In the genomic region with DNA sequence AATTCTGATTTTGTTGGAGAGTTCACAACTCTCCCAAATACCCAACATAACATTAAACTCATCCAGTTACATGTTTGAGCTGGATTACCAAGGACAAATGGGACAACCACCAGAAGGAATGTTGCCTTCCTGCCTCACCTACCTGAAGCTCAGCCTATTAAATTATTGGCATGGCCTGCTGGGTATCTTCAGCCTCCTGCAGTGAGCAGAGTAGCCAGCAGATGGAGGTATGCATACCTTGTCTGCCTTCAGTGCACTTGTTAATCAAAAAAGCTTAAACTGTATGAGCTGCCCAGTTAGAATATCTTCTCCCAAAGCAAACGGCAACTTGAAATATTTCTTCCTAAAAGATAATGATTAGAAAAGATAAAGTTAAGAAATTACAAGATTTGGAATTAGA, we compare ENCODE assay signal across 9 mouse cellular contexts. TPM values are rescaled to one million over a fixed set of nuclear protein-coding genes. Genes with fewer than 3 reads are reported as not detected.
DNase-seq lines count a peak whose midpoint lies in the region; ATAC-seq and TF ChIP-seq lines count a peak whose summit lies in the region.
"Had no signal": no experiment of that assay in that cellular context is flagged by ENCODE, and none has a peak within 500 bp of the region (broad histone marks: within the 10 kb centered on the region; RNA-seq: fewer than 3 reads in every experiment).

No protein-coding gene starts in this region.

- no peak overlapping the region for H3K4me3 ChIP-seq in hindbrain, postnatal 0 days (ENCODE audit: low read length)
- H3K4me3 ChIP-seq in hindbrain, embryonic 11.5 days (ENCODE audit: low read depth, low read length): no peak overlapping the region
- H3K4me3 ChIP-seq: neural tube, embryonic 12.5 days had no signal

- H3K4me1 ChIP-seq in hindbrain, postnatal 0 days (ENCODE audit: insufficient read depth, low read length): no peaks in the 10 kb centered on the region
- H3K4me1 ChIP-seq in hindbrain, embryonic 11.5 days (replicated peaks; ENCODE audit: control insufficient read depth, insufficient read depth, low read length): no peaks in the 10 kb centered on the region
- H3K4me1 ChIP-seq: neural tube, embryonic 12.5 days had no signal

- WGBS in hindbrain, postnatal 0 days: 85% methylated on average over 1 of the region's 1 CpGs
- 95% methylated on average over 1 of the region's 1 CpGs for WGBS in hindbrain, embryonic 11.5 days

- no peak overlapping the region for H3K9ac ChIP-seq in hindbrain, postnatal 0 days (replicated peaks; ENCODE audit: low read length)
- H3K9ac ChIP-seq in hindbrain, embryonic 11.5 days (ENCODE audit: low read depth, low read length): no peak overlapping the region
- H3K9ac ChIP-seq: neural tube, embryonic 12.5 days had no signal

- DNase-seq in hindbrain, postnatal 0 days (ENCODE audit: low spot score): no peak
- DNase-seq in hindbrain, embryonic 11.5 days (ENCODE audit: low spot score): no peak
- peak; percentile 46 for DNase-seq in brain, adult 2 months (ENCODE audit: low read depth, low spot score)
- DNase-seq in lung, adult 18-20 months: peak; percentile 34 to 40
- DNase-seq in c-Kit-positive CD71-positive TER-119-positive erythroid progenitor cells, embryonic 14.5 days (ENCODE audit: low spot score): no peak
- no peak for DNase-seq in Muller cell, postnatal 12 days (ENCODE audit: inconsistent ontology term)
- DNase-seq in heart, adult 8-10 months (ENCODE audit: low spot score): no peak

- H3K4me2 ChIP-seq in hindbrain, postnatal 0 days (ENCODE audit: low read depth, low read length): no peak overlapping the region
- H3K4me2 ChIP-seq in hindbrain, embryonic 11.5 days (replicated peaks; ENCODE audit: low read depth, low read length): no peak overlapping the region
- H3K4me2 ChIP-seq: neural tube, embryonic 12.5 days had no signal

- no peaks in the 10 kb centered on the region for H3K9me3 ChIP-seq in hindbrain, postnatal 0 days (ENCODE audit: low read length)
- H3K9me3 ChIP-seq in hindbrain, embryonic 11.5 days (ENCODE audit: control insufficient read depth, low read length): no peaks in the 10 kb centered on the region
- H3K9me3 ChIP-seq: neural tube, embryonic 12.5 days had no signal

- peak; percentile 43 for TF ChIP-seq CTCF in hindbrain, postnatal 0 days (IDR thresholded peaks at IDR 0.05; ENCODE audit: low read depth)

- H3K36me3 ChIP-seq in hindbrain, postnatal 0 days (ENCODE audit: insufficient read depth, low read length): no peaks in the 10 kb centered on the region
- H3K36me3 ChIP-seq in hindbrain, embryonic 11.5 days (ENCODE audit: control insufficient read depth, insufficient read depth, low read length): no peaks in the 10 kb centered on the region
- H3K36me3 ChIP-seq: neural tube, embryonic 12.5 days had no signal

- no peak overlapping the region for H3K27ac ChIP-seq in hindbrain, postnatal 0 days
- H3K27ac ChIP-seq in hindbrain, embryonic 11.5 days (ENCODE audit: low read depth, low read length): no peak overlapping the region
- H3K27ac ChIP-seq: neural tube, embryonic 12.5 days had no signal

- no peaks in the 10 kb centered on the region for H3K27me3 ChIP-seq in hindbrain, postnatal 0 days (ENCODE audit: insufficient read depth, low read length)
- no peaks in the 10 kb centered on the region for H3K27me3 ChIP-seq in hindbrain, embryonic 11.5 days (ENCODE audit: control insufficient read depth, insufficient read depth, low read length)
- H3K27me3 ChIP-seq: neural tube, embryonic 12.5 days had no signal

- ATAC-seq in hindbrain, postnatal 0 days: no peak
- no peak for ATAC-seq in hindbrain, embryonic 11.5 days (ENCODE audit: low FRiP score)
- peak; percentile 92 for ATAC-seq in CD4-positive, CD25-positive, alpha-beta regulatory T cell, adult 4 months

RNA-seq across cellular contexts. Expression of a gene that starts 15.3 kb away (rescaled TPM):
- total RNA-seq in hindbrain, postnatal 0 days (2014; rRNA removed): 28.8 and 37.4 TPM in 2 replicates
- 30.7 and 33.9 TPM in 2 replicates for polyA plus RNA-seq in hindbrain, postnatal 0 days (2015; fragmentation: Nextera tagmentation; extraction: Ambion mirVana)
- 91.9 and 98.7 TPM in 2 replicates for polyA plus RNA-seq in hindbrain, embryonic 11.5 days (2014; fragmentation: Nextera tagmentation; extraction: Ambion mirVana)
- polyA plus RNA-seq in CD4-positive, CD25-positive, alpha-beta regulatory T cell, adult 4 months (2017; shearing (Covaris generic)): 10 to 100 TPM; 50.4 to 67.7 TPM
- 10 to 100 TPM; 49.4 to 60.1 (median 58.5) TPM for total RNA-seq in heart, adult 8-10 months (2022)

Comparison
In these comparisons a context has a peak if more than half of its experiments do, and no peak if none do; other contexts are left out.
1. DNase-seq: peak in brain, adult 2 months (single experiment) and lung, adult 18-20 months (2 of 2); none in hindbrain, postnatal 0 days (single experiment), hindbrain, embryonic 11.5 days (single experiment), c-Kit-positive CD71-positive TER-119-positive erythroid progenitor cells, embryonic 14.5 days (single experiment), Muller cell, postnatal 12 days (single experiment) and heart, adult 8-10 months (single experiment).